Mouse (Mus musculus) lung, postnatal 14 days (tissue): ENCODE measurements at regions not wholly inside any gene's neighbourhood (a gene's known extent, or its start where the extent isn't known, plus 50 kb on each side); places are given as distances from the start of the nearest gene placed in this dataset.

Experiments used
- DNase-seq: peaks from one replicate; pipeline ENCODE4 v3.0.0; 2021

DNA sequence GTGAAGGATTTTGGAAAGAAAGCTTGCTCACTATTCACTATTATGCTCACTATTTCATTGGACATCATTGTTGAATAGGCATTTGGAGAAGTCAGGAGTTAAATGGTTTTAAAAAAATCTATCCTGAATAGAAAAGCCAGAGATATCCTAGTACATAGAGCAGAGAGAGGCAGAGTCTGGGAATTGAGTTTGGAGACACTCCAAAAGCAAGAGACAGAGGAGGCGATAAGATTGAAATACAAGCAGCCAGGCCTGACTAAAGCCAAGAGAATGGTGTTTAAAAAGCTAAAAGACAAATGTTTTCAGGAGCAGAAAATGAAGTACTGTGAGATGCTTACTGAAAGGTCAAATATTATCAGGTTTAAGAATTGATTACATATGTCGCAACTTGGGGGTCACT lies 400.1 kb downstream of the Gm9195 start:
- no peak for DNase-seq

DNA sequence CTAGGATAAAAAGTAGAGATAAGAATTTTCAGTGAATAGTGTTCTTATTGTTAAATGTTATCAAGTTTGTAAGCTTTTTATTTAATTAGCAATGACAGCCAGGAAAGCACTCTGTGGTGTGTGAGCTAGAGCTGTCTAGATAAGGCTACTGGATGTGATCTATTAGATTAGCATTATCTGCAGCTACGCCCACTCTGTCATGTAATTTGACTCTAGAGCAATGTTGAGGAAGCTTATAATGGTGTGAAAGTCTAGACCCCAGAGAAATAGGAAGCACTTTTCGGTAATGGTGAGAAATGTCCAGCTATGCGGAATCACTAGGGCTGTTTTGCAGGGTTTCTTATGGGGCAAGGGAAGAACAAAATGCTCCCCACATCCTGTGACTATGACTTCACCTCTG lies 410.2 kb downstream of the Gm9195 start:
- no peak for DNase-seq

DNA sequence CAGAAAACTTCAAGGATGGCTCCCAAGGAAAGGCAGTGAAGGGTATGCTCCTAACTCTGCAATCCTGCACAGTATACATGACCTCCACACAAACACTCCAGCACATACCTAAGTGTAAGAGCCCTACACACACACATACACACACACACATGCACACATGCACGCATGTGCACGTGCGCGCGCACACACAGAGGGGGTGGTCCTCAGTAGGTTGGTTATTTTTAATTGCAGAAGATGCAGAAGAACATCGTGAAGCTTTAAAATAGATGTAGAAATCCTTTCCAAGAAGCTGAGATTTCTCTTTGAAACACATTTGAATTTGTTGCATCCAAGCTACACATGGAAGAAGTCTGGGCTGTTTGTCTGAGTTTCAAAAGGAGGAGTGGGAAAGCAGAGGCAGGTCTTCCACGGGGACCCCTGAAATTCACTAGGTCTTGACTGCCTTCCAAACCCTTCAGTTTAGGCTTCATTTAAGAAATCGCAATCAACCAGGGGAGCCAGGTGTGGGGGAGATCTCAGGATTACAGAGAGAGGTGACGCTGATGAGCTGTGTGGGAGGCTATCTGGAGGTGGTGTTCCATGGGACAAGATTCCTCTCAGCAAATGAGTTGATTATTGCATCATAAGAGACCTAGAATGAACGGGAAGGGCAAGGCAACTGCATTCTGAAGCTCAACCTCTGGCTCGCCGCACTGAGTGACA lies 427.4 kb downstream of the Gm9195 start:
- DNase-seq, result no peak

DNA sequence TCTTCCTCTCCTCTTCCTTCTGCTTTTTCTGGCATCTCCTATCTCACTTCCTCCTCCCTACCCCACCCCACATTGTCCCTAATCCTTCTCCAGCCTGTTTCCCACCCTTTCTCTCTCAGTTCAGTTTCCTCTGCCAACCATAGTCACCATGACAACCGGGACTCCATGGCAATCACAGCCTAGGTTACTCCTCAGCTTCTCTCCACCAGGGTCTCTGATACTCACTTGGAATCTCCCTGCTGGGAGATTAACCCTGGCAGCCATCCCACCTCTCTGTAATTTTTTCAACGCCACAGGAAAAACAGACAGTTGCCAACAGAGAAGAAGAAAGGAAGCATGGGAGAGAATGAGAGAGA lies 448.8 kb downstream of the Gm9195 start:
- DNase-seq, result no peak

DNA sequence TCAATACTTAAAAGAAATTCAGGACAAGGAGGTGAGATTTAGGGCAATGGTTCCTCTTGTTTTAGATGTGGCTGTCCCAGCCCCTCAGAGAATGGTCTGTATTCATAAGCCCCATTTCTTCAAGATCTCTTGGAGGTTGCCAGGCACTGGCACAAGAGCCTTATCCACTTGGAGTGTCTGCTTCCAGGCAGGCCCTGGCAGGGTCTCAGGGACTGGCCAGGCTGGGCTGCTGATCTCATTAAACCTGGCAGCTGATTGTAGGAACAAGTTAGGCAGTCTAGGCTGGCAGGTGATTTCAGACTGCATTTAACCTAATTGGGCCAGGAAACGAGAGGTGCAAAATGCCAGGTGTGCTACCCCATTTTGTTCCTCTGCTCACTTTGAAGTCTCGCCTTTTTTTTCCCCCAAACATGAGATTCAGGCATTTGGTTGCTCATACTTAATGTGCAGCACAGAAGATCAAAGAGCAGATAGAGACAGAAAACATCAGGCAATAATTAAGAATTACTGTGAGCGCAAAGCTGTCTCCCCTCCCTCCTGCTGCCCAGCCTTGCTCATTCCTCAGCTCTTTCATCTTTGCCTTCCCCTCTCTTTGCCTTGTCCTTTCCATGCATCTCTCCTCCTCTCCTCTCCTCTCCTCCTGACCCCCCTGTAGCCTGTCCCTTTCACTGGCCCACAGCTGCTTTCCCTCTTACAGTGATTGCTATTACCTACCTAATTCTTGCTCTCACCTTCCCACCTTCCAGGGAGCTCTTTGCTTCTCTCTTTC lies 449.3 kb downstream of the Gm9195 start:
- DNase-seq, result no peak

DNA sequence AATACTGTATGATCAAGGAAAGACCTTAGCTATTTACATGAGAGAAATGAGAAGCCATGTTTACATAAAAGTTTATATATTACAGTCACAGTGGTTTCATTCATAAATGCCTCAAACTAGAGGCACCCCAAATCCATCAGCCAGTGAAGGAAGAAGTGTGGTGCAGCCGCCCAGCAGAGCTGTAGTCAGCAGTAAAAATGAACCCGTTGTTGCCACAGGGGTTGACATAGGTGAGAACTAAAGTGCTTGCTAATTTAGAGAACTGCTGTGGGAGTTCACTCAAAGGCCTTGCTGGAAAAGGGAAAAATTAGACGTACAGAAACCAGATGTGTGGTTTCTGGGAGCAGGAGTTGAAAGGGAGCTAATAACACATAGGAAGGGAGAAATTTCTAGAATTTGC lies 461.2 kb downstream of the Gm9195 start:
- DNase-seq, result no peak

DNA sequence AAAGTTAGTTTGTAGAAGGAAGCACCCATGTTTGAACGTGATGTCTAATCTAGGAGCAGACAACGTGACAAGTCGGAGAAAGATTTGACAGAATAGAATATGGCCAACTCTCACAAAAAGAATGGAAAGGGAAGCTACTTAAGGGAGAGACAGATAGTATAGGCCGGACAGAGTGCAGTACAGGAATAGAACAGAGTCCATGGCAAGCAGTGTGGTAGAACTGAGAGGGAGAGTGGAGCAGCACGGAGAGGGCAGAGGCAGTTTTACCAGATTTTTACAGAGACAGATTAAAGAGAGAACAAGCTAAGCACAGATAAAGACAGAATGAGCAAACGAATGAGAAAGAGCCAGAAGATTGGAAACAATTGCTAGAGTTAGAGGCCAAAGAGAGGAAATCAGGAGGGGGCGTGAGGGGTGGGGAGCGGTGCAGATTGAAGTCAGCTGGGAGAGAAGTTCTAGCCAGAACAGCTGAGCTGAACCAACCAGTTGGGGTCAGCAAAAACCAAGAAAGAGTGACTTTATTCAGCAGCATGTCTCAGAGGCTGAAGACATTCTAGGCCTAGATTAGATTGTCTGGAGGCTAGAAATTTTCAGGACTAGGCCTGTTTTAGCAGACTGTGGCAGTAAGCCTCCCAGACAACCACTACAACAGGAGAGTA lies 464.1 kb downstream of the Gm9195 start:
- DNase-seq, result peak; percentile 18

DNA sequence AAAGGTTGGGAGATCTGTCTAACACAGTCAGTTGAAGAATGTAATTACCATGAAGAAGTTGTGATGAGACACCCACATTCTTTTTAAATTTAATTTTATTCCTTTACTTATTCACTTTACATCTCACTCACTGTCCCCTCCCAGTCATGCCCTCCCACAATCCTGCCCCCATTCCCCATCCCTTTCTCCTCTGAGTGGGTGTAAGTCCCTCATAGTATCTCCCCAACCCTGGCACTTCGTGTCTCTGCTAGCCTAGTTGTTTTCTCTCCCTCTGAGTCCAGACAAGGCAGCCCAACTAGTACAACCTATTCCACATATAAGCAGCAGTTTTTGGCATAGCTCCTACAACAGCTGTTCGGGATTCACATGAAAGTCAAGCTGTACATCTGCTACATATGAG lies 487.3 kb downstream of the Gm9195 start:
- DNase-seq, result no peak

DNA sequence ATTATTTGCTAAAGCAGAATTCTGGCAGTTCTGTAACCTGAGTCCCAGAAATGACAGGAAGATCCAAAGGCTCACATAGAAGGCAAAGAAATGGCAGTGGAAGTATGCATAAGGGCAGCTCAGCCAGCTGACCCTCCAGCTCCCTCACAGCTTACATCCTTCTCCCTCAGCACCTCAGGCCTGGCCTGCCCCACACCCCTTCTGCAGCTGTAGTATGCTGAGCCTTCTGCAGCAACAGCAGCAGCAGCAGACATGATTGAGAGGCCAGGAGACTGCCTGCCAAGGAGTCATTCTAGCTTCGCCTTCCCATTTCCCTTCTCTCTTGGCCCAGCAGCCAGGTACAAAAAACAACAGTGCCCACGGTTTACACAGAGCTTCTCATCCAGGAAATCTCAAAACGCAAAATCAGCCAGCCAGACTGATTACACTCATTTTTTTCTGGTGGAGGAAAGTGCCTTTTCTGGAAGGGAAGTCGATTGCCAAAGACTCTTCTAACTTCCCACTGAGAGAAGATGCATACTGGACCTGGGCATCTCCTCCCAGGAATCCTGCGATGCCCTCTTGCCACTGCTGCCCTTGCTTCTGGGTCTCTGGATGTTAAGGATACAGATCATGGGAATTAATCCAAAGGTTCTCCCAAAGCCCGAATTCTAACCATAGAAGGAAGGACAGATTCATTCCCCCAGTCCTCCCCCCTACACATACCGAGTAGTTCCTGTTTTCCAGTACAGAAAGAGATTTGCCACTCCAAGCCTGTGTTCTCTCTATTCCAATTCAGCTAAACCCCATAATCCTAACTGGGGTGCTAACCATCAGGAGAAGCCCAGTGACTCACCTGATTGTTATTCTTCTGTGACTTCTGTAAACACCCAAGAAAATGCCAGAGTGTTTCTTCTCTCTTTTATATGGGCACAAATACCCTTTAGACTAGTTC lies 489.2 kb downstream of the Gm9195 start:
- no peak for DNase-seq

DNA sequence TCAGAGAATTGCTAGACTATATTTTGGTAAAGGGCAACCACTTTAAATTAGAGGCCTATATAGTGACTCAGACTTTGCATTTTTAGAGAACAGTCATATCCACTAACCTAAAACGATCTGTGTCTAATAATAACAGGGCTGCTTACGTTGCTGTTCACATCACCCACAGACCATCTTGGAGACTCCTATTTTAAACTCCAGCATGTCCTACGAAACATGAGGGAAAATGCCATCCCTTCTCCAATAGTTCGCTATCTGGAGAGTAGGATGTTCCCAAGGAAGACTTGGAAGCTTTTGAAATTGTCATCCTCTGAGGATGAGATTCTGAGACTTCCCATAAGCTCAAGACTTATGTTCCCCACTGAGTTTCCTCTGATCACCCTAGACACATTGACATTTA lies 518.6 kb downstream of the Gm9195 start:
- DNase-seq, result no peak

DNA sequence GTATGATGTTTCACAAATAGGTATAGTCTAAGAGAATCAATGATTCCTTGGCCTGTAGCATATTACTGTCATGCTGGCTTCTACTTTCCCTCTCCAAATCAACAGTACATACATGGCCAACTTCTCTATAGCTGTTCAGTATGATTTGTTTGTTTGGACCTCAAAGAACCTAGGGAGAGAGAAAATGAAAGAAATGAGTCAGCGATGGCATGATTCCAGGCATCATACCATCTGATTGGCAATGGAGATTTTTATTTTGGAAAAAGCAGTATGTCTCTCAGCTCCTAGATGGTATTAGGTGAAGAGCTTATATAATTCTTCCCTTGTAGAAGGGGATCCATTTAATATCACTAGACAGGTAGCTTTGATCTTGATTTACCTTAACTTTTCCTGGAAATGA lies 519.1 kb downstream of the Gm9195 start:
- DNase-seq, result no peak

DNA sequence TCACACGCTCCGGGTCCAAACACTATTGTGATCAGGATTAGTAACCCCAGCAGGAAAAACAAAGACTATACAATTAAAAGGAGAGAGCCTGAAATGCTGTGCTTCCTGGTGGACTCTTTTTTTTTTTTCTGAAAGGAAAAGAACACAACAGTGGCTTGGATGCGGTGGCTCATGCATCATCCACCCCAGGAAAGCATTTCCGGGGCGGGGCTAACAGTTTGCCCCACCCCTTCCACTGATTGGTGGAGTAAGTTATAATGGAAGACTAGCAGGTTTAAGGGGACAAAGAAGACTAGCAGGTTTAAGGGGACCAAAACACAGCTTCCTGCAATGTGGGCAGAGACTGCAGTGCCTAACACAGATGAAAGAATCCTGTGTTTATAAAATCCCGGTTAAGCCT lies 524.0 kb downstream of the Gm9195 start:
- DNase-seq, result no peak

DNA sequence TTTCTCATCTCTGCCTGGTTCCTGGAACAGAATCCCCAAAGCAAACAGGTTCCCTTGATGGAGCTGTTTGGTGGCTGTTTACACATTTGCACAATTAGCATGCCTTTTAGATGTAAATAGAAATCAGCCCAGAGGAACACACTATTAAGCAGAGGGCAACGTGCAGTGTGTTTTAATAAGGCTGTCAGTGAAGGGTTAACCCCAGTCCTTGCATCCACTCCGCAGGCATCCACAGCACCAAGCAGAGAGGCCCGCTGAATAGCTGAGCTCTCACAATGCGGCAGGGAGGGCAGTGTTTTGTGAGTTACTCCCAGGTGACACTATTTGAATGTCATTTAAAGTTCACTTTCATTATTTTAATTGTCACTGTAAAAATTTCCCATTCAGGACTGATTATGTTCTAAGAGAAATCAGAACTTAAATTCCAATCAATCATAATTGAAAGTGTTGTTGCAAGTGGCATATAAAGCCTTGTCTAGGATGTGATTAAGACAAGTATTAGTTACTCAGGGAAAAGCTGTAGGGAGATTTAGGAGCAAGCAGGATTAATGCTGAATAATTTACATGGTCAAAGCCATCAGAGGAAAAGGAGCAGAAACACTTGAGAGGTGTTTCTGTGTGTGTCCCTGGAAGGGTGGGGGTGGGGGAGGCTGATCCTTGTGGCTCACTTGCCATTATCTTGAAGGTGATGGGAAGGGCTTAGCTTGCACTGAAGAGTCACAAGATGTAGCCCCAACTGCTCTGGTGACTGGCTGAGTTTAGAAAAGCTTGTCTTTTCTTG lies 528.1 kb downstream of the Gm9195 start:
- no peak for DNase-seq

DNA sequence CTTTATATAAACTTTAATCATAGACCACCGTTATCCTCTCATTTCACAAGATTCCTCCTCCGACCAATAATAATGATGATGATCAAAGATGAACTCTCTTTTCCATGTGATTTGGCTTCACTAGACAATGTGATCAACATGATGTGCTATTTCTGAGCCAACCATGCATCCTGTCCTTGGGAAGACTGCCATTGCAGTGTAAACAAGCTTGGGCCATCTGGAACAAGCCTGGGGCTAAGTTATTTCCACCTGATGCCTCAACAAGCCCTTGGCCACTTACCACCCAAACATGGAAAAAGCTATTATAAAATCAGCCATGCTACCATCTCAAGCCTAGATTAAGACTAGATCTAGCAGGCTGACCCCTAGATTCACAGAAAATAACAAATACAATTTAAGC lies 542.9 kb downstream of the Gm9195 start:
- DNase-seq, result no peak

DNA sequence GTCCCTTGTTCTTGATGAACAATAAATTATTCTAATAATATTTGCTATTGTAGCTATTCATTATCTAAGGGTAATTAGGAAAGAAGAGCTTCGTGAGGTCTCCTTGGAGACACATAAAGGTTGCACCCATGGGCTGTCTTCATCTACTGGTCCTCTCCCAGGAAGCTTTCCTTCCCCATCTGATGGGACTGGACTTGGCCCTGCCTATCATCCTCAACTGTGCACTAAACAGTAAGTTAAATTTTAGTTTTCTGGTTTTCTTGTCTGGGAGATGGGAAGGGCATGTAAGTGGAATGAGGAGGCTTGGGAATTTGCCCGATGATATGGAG lies 554.5 kb downstream of the Gm9195 start:
- DNase-seq, result no peak

DNA sequence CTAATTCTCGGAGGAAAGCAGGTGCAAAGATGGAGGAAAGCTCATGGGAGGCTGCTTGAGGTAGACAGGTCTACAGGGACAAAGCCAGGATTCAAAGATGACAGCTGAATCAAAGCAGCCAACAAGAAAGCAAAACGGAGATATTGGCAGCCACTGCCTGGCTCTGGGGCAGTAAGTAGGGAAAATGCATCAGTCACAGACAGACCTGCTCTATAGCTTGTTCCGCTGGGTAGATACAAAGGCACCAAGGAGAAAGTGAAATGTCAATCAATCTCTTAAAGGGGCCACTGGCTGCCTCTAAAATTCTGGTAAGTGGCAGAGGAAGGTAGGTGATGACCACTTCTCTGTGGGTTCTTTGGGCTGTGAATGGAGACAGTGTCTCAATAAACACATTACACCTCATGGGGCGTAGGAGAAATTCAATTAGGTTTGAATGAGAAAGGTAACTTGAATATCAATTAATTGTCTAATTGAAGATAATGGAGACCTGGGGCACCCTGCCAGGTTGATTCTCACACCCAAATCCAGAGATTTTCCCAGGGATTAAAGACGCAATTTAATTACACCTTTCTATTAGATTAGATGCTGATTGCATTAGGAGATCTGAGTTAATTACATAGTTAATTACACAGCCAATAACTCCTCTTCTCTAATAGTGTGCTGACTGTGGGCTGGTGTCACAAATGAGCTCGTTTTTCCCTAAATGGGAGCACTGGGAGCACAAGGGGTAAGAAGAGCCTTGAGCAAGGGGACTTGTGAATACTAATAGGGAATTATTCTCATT lies 555.1 kb downstream of the Gm9195 start:
- DNase-seq, result no peak

DNA sequence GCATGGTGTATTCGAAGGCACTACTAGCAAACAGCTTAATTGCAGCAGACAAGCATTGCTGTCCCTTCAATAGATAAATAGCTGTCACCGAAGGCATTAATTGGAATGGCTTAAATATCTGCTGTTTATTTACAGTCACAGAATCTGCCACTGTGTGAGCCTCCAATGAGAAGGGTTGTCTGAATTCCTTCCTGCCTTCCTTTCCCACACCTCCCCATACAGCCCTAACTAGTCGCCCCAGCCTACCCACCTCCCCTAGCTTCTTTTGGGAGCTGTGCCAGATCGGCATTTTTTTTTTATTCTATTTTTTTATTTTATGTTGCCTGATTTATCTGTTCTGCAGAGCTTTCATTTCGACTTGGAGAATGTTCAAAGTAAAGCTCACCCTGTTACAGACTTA lies 575.7 kb downstream of the Gm9195 start:
- no peak for DNase-seq

DNA sequence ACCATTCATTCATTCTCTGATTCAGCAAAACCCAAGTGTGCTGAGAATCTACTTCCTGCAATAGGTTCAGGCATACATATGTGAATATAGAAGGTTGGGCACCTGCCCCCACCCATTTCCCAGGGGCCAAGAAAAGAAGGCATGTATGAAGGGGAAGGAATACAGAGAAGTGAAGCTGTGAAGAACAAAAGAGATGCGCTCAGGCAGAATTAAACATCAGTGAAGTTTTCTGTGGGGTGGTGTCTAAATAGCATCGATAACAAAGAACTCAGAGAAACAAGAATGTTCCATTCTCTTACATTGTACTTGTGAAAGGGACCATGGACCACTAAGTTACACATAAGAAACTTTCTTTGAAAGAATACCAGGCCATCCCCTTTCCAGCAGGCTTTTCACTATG lies 580.7 kb downstream of the Gm9195 start:
- no peak for DNase-seq

DNA sequence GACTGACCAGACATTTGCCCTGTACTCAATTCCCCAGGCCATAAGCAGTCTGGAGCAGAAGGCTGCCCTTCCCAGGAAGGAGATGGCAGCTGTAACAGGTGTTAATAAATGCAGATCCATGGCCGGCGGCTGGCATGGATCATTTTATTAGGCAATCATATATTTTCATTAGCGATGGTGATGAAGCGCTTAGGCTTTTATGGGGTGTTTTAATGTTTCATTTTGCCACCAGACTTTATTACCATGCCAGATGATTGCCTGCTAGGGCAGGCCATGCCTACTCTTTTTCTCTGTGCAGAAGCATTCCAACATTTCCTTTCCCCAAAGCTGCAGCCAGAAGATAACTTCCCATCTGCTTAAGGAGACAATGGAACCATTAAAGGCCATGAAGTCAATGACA lies 596.2 kb downstream of the Gm9195 start:
- no peak for DNase-seq

DNA sequence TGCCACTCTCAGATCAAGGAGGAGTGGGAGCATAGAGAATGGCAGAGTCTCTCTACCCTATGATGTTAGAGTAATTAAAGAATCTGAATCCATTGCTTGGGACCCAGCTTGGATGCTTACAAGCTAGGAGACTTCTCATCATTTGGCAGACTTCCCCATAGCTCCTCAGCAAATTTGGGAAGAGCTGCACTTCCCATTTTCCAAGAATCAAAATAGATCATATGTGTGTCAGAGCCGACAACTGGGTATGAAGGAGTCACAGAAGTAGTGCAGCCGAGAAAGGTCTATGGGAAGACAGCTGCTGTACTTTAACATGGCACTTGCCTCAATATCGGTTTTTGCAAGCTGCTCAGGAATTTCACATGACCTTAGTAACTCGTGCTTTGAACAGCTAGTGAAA lies 596.8 kb downstream of the Gm9195 start:
- no peak for DNase-seq

DNA sequence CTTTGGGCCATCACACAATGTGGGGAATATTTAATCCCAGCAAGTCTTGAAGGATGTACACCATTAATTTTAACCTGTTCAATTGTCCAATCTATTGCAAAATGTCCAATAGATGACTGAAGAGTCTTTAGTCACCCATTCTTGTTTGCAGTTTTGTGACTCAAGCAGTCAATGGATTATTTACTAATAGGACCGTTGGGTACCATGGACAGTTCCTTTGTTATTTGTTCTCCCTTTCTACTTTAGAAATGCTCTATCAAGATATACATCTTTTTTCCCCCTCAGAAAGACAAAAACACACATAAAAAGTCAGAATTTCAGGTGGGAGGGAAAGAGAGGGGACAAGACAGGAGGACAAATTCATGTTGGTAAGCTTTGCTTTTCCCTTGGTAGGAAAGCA lies 598.3 kb downstream of the Gm9195 start:
- no peak for DNase-seq

DNA sequence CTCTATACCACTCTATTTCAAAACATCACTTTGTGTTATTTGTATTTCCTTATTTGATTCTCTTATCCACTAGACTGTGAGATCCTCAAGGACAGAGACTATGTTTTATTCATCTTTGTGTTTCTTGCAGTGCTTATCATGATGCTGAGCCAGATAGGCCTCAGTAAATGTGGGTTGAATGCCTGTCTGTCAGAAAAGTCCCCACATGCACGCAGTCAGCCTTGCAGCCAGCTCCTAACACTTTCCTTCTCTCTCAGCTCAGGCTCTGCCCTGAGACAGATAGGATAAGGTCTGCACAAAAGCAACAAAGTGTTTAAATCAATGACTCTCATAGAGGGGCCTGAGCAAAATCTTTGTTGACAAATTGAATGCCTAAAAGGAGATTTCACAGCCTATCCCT lies 600.0 kb downstream of the Gm9195 start:
- DNase-seq, result no peak
